Mouse (Mus musculus): Measurements from ENCODE around the gene Timp3.
"Not testable (repeated sequence)": the region's sequence is repeated elsewhere in the genome, so short reads cannot be mapped to it uniquely, and the experiment has no call there.

Timp3 gene

DNA sequence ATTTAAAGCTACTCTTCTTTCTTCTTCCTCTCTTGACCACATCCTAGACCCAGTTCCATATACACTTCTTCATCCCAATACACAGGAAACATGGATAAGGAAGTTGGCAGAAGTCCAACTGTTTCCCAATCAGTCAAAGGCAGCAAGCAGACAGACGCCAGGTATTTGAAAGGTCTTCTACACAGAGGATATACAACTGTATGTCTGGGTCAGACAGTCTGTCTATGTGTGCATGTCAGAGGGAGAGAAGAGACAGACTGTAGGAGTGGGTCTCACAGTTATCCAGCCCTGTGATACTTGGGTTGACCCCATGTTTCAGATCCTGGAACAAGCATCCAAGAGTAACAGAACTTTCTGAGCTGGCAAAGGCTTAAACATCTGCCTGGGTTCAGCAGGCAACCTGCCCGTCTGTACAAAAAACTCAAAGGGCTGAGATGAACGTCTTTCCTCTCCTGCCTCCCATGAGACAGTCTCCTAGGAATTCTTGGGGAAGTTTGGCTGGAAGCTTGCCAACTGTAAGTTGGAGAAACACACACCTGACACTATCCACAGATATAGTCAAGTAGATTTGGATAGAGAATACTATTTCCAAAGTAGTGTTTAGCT is 46.2 kb downstream of the Timp3 start:
- in situ Hi-C loops (cut with MboI, MseI) = no loop called here

DNA sequence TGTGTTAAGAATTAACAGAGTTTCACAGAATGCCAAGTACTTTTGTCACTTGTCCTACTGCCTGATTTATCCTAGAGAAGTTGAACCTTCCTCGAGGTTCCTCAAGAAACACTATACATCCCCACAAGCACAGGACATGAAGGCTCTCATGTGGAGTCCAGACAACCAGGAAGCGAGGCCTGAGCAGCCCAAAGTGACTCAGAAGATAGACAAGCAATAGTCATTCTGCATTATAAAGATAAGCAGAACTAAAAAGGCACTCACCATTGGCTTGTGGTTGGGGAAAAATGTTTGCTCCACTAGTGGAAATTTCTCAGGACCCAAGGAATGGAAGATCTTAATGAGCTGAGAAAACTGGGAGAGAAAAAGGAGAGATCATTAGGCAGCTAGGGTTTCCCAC is 51.1 kb downstream of the Timp3 start:
- in situ Hi-C loops (cut with MboI, MseI) = no loop called here

DNA sequence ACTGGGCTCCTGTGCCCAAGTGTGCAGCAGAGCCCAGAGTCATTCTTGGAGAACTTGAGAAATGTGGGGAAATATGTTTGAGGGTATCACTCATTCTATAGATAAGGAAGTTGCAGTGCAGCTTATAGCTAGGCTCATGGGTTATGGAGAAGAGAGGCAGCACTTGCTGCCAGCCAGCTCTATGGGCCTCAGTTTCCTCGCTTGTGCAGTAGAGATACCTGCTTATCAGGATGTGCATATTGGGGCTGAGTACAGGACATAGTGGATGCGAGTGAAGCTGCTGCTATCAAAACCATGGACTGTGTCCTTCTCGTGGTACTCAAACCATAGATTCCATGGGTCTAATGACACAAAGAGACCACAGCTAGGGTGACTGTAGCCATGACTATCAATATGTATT is 52.3 kb downstream of the Timp3 start:
- in situ Hi-C loops (cut with MboI, MseI) = no loop called here

DNA sequence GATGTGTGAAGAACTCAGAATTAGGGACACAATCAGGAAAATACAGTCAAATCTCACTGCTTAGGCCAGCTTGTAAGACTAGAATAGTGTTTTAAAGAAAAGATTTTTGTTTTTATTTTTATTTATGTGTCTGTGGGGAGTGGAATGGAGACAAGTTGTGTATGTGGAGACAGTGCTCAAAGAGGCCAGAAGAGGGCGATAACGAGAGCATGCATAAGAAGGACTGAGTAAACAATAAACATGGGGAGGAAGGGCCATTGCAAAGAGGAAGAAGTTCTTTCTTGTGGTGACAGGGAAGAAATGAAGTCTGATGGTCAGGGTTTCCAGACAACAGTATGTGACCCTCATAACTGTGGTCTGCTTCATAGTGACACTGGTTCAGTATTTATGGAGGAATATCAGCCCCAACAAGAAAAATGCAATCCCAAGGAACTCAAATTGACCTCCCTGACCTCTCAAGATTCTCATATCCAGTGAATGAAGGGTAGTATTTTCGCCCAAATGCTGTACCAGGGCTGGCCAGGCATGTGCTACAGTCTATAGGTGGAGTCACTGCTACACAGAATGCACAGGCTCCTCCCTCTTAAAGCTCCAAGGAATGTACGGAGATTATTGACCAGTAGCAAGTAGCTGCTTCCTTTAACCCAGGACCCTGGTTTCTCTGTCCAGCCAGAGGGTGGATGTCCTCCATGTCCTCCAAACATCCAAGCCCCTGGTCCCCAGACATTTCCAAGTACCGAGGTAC is 56.8 kb downstream of the Timp3 start:
- in situ Hi-C loops (cut with MboI, MseI) = no loop called here

- in situ Hi-C loops (cut with MboI, MseI) = no loop called here
Measured at GRCm38 (mm10) chr10:86358307-86358975, 58.3 kb downstream of the Timp3 start.

GRCm38 (mm10) chr10:86359208-86359607 is 59.0 kb downstream of the Timp3 start:
- in situ Hi-C loops (cut with MboI, MseI) = no loop called here

DNA sequence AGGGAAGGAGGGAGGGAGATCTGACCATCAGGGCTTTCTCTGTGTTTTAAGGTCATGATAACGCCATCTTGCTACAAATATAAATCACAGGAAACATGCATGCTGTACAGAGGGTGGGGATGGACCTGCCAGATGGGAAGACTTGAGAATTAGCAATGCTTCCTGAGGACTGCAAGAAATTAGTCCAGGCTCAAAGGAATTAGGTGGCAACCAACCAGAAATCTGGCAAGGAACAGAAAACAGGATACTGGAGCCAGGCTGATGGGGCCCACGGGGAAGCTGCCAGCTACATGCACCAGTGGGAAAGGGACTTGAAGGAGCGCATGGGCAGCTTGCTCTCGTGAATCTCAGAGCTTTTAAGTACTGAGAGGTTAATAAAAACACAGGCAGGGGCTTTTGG is 59.5 kb downstream of the Timp3 start:
- in situ Hi-C loops (cut with MboI, MseI) = no loop called here

- in situ Hi-C loops (cut with MboI, MseI) = no loop called here
Measured at GRCm38 (mm10) chr10:86363669-86364309, 63.6 kb downstream of the Timp3 start.

DNA sequence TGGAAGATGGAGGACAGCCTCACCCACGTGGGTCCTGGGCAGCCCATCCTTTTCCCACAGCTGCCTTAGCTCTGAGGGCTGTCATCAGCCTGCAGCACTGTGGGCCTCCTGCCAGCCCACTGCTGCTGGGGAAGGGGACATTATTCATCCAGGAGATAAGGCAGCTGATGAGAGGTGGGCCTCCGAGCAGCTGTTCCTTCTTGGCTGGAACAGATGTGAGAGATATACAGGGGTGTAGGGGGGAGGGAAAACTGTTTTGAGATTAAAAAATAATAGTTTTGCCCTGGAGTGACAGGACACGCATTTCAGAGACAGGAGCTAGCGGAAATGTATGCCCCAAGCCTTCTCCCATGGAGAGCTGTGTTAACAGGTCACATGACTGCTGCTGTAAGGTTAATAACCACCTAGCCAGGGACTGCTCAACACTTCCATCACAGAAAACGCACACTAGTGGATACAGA is 65.5 kb downstream of the Timp3 start:
- in situ Hi-C loops (cut with MboI, MseI) = no loop called here

DNA sequence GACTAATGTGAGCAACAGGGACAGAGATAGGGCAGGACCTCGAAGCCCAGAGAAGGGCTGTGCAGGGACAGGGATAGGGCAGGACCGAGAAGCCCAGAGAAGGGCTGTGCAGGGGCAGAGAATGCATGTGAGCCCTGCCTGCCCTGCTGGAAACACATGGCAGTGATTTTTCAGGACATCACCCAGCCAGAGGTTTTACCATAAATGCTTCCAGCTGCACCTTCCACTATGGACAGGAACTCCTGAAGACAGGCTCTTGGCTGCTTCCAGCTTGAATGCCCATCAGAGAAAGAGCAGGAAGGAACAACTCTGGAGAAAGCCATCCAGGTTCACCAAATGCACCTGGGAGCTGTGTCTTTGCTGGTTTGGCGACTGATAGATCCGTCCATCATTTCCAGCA is 67.2 kb downstream of the Timp3 start:
- in situ Hi-C loops (cut with MboI, MseI) = no loop called here

GRCm38 (mm10) chr10:86368811-86369210 is 68.6 kb downstream of the Timp3 start:
- in situ Hi-C loops (cut with MboI, MseI) = no loop called here

DNA sequence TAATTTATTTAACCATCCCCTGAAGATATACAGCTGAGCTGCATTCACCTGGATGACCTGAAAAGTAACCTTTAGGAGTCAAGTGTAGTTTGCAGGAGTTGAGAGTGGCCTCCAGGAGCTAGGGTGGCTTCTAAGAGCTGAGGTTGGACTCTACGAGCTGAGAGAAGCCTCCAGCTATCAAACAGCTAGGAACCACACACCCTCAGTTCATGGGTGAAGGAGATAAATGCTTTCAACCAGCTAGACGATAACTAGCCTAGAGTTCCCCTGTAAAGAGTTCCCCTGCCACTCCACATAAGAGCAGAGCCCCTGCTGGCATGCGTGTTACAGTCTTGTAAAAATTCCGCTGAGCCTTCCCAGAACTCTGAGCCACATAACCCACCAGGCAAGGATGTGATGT is 69.2 kb downstream of the Timp3 start:
- in situ Hi-C loops (cut with MboI, MseI) = no loop called here

DNA sequence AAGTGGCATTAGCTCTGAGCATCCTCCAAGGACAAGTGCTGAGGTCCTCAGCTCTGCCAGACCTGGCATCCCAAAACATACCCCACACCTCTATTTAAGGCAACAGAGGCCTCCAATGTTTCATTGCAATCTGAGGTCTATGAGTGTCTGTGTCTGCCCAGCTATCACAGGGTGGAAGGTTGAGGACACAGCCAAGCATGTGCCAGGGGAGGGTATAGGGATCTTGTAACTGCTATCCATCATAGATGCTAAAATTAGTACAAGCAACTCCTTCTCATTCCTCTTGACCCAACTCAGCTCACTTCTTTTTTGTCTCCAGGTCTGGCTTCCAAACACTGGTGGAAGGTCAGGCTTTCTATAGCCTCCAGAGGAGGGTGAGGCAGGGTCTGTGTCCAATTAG is 71.4 kb downstream of the Timp3 start:
- in situ Hi-C loops (cut with MboI, MseI) = no loop called here

DNA sequence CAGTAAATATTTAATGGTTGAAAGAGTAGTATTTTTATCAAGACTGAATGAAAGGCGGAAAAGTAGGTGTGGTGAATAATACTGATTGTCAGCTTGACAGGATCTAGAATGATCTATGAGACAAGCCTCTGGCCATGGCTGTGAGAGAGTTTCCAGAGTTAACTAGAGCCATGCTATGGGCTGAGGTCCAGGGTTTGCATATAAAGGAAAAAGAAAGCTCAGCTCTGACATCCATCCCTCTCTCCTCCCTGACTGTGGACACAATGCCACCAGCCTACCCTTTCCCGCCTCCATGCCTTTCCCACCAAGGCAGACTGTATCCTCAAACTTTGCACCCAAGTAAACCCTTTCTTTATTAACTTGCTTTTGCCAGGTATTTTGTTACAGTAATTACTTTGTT is 73.9 kb downstream of the Timp3 start:
- in situ Hi-C loops (cut with MboI, MseI) = no loop called here

- in situ Hi-C loops (cut with MboI, MseI) = no loop called here
Measured at GRCm38 (mm10) chr10:86375903-86376302, 75.7 kb downstream of the Timp3 start.

- in situ Hi-C loops (cut with MboI, MseI) = no loop called here
Measured at GRCm38 (mm10) chr10:86376392-86377185, 76.4 kb downstream of the Timp3 start.

- in situ Hi-C loops (cut with MboI, MseI) = not testable (repeated sequence)
Measured at GRCm38 (mm10) chr10:86378803-86379202, 78.6 kb downstream of the Timp3 start.

DNA sequence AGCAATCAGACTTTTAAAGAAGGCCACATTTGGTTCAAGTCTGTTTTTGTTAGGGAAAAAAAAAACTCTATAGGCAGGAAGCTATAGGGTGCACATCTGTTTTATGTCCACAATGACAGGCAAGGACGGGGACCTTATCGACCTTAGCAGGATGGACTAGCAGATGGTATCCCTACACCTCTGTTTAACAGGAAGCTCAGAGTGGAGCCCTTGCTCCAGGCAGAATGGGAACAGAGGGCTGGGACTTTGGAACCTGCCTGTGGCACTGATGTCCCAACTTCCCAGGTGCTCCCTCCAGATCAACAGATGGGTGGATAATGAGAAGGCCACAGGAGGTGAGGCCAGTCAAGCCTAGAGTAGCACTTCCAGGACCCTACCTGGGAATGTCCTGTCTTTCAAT is 80.5 kb downstream of the Timp3 start:
- in situ Hi-C loops (cut with MboI, MseI) = no loop called here

DNA sequence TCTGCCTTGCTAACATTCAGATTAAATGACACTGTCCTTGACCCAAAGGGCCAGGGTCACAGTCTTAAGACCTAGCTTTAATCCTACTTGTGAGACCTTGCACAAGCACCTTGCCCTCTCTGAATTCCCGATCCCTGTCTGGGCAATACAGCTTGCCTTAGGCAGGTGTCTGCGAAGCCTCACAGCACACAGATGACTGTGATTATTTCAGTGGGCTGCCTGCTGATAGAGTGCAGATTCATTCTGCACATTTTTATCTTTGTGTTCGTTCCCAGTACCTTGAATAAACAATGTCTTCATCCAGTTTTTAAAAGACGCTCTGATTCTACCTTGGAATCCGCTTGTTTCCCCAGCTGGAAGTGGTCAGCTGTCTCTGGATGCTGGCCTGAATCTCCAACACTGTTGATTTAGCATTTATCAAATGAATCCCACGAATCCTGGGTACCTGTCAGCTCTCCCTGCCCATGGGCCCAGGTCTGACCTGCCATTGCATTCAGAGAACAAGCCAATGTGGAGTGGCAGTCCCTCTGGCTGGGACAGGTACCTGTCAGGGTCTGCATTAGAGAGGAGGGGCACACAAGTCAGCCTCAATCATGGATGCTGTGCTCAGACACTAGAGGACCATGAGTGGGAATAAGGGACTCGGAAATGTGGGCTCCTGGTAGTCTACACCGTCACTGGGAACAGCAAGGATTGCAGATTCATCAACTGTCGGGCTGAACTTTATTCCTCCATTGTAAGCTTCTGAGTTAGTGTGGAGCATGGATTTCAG is 81.2 kb downstream of the Timp3 start:
- in situ Hi-C loops (cut with MboI, MseI) = no loop called here

- in situ Hi-C loops (cut with MboI, MseI) = no loop called here
Measured at GRCm38 (mm10) chr10:86381922-86382260, 81.7 kb downstream of the Timp3 start.

GRCm38 (mm10) chr10:86384655-86385054 is 84.5 kb downstream of the Timp3 start:
- in situ Hi-C loops (cut with MboI, MseI) = no loop called here

All from regulatory T cell (primary cell).